Mouse (Mus musculus) CD4-positive naive resting alpha-beta T cell, adult 76 days (primary cell): ENCODE measurements around the gene Zfp51. TPM values are rescaled to one million over a fixed set of nuclear protein-coding genes. Genes with fewer than 3 reads are reported as not detected.

Experiments used
- total RNA-seq: library from RNA; stranded (reverse); gene quantifications from one replicate; pipeline ENCODE4 v1.2.4, GENCODE M21; 2023

The Zfp51 gene
- total RNA-seq: 25.6 TPM

DNA sequence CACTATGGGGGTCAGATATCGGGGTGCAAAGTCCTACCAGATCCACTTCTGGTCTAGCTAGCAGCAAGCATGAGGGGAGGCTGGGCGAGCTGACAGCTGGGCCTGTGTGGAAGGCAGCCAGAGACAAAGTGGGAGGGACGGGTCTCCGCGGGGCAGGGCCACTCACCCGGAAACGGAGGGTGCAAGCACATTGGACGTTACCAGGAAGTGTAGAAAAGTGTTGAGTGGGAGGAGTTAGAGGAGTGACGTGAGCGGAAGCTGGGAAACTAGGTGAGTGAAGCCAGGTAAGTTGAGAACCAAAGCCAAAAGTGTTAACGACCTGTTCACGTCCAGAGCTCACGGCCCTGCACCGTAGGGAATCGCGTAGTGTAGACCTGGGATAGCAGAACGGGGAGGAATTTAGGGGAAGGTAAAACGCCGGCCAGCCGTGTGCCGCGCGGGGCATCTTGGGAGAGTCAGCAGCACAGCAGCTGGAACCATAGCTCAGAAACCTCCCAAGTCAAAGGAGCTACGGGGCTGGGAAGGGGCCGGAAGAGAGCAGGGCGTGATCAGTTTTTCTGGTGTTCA, at the start of gene Zfp51:
Gene Zfp51 (plus strand): TSS at position 237 of the 567 bp plus-strand sequence.

GRCm38 (mm10) chr17:21422664-21423599, 27.2 kb upstream of the Zfp51 start, which contains the start of gene Zfp54:
Gene Zfp54 (plus strand): TSS chr17:21423227.

DNA sequence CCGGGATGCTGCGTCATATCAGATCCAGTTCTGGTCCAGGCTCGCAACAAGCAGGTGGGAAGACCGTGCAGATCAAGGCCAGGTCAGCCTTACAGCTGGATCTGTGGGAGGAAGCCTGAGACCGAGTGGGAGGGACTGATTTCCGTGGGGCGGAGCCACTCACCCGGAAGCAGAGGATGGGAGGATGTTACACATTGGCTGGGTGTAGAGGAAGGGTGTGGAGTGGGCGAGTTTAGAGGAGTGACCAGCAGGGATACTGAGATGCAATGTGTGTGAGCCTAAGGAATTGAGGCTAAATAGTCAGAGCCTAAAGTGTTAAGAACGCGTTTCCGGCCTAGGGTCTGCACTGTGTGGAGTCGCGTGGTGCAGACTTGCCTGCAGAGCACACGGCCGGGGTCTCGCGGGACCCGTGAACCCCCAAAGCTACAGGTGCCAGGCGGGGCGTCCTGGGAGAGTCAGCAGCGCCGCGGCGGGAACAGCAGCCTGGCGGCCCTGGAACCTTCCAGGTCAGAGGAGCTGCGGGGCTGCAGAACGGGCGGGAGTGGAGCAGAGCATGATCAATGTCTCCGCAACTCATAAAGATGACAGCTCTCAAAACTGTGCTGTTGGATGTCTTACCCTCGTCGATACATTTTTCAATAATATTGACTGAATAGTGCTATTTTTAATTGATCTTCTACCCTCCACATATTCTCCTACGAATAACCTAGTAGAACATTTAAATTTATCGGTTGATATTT, 38.8 kb downstream of the Zfp51 start, which contains the start of gene Zfp53:
Gene Zfp53 (plus strand): TSS at position 239 of the 740 bp plus-strand sequence.

Other genes starting within 250 kb of the Zfp51 start
- gene Vmn1r234, start 224.3 kb upstream of the Zfp51 start, total RNA-seq: not detected
- not detected for gene Vmn1r235, start 194.0 kb upstream of the Zfp51 start, total RNA-seq
- gene Vmn1r236, start 167.4 kb upstream of the Zfp51 start, total RNA-seq: not detected
- not detected for gene Vmn1r237, start 138.5 kb upstream of the Zfp51 start, total RNA-seq
- 6.3 TPM for gene Zfp677, start 66.6 kb upstream of the Zfp51 start, total RNA-seq
- 1.8 TPM for gene Zfp54, start 27.1 kb upstream of the Zfp51 start, total RNA-seq
- 35.9 TPM for gene Zfp53, start 38.6 kb downstream of the Zfp51 start, total RNA-seq
- gene Zfp52, start 85.2 kb downstream of the Zfp51 start, total RNA-seq: 5.1 TPM
- gene Zfp948, start 116.6 kb downstream of the Zfp51 start, total RNA-seq: 0.82 TPM
- 6.9 TPM for gene Zfp983, start 200.2 kb downstream of the Zfp51 start, total RNA-seq
- 6.3 TPM for gene Gm10226, start 241.5 kb downstream of the Zfp51 start, total RNA-seq